Mouse (Mus musculus): ENCODE measurements at regions not wholly inside any gene's neighbourhood (a gene's known extent, or its start where the extent isn't known, plus 50 kb on each side); places are given as distances from the start of the nearest gene placed in this dataset.

- Histone ChIP-seq H3K4me3 (no peak overlapping the region), H3K4me1 (replicated peaks) (no peaks in the 10 kb centered on the region), H3K9me3 (no peaks in the 10 kb centered on the region), H3K36me3 (no peaks in the 10 kb centered on the region), H3K9ac (no peak overlapping the region), H3K27ac (replicated peaks) (no peak overlapping the region), H3K27me3 (no peaks in the 10 kb centered on the region), H3K4me2 (no peak overlapping the region)
- 85% methylated on average over 7 of the region's 7 CpGs for WGBS
- no peak for ATAC-seq (ENCODE audit: low FRiP score, low read depth)
Observed at GRCm38 (mm10) chr1:166812920-166813439, 131.3 kb upstream of the Fmo9 start.

GRCm38 (mm10) chr1:166817927-166818326 is 136.3 kb upstream of the Fmo9 start:
- H3K27ac ChIP-seq (replicated peaks): no peak overlapping the region
- no peak for ATAC-seq (ENCODE audit: low FRiP score, low read depth)

GRCm38 (mm10) chr1:166818682-166819081 is 137.0 kb upstream of the Fmo9 start:
- no peaks in the 10 kb centered on the region for H3K9me3 ChIP-seq
- no peaks in the 10 kb centered on the region for H3K36me3 ChIP-seq
- H3K27me3 ChIP-seq: no peaks in the 10 kb centered on the region
- H3K4me3 ChIP-seq: no peak overlapping the region
- no peak for ATAC-seq (ENCODE audit: low FRiP score, low read depth)
- 72% methylated on average over 5 of the region's 5 CpGs for WGBS
- H3K27ac ChIP-seq (replicated peaks): no peak overlapping the region
- H3K9ac ChIP-seq: no peak overlapping the region
- no peaks in the 10 kb centered on the region for H3K4me1 ChIP-seq (replicated peaks)
- no peak overlapping the region for H3K4me2 ChIP-seq

More at GRCm38 (mm10) chr1:166817927-166818326, 136.3 kb upstream of the Fmo9 start:
- H3K9me3 ChIP-seq: no peaks in the 10 kb centered on the region
- no peaks in the 10 kb centered on the region for H3K4me1 ChIP-seq (replicated peaks)
- no peaks in the 10 kb centered on the region for H3K36me3 ChIP-seq
- no peak overlapping the region for H3K4me3 ChIP-seq
- H3K4me2 ChIP-seq: no peak overlapping the region
- no peak overlapping the region for H3K9ac ChIP-seq
- no peaks in the 10 kb centered on the region for H3K27me3 ChIP-seq
- WGBS: 91% methylated on average over 4 of the region's 4 CpGs

GRCm38 (mm10) chr1:166819420-166819819 is 137.8 kb upstream of the Fmo9 start:
- Histone ChIP-seq H3K36me3 (no peaks in the 10 kb centered on the region), H3K4me2 (no peak overlapping the region), H3K9ac (no peak overlapping the region), H3K27me3 (no peaks in the 10 kb centered on the region), H3K4me3 (no peak overlapping the region), H3K9me3 (no peaks in the 10 kb centered on the region), H3K4me1 (replicated peaks) (no peaks in the 10 kb centered on the region), H3K27ac (replicated peaks) (no peak overlapping the region)
- WGBS: 75% methylated on average over 7 of the region's 7 CpGs
- no peak for ATAC-seq (ENCODE audit: low FRiP score, low read depth)

- no peak overlapping the region for H3K4me2 ChIP-seq
- WGBS: 81% methylated on average over 5 of the region's 5 CpGs
- no peaks in the 10 kb centered on the region for H3K4me1 ChIP-seq (replicated peaks)
- ATAC-seq (ENCODE audit: low FRiP score, low read depth): no peak
- no peak overlapping the region for H3K4me3 ChIP-seq
- no peaks in the 10 kb centered on the region for H3K36me3 ChIP-seq
- no peaks in the 10 kb centered on the region for H3K9me3 ChIP-seq
- no peaks in the 10 kb centered on the region for H3K27me3 ChIP-seq
- H3K9ac ChIP-seq: no peak overlapping the region
- H3K27ac ChIP-seq (replicated peaks): no peak overlapping the region
Observed at GRCm38 (mm10) chr1:166820050-166820449, 138.4 kb upstream of the Fmo9 start.

GRCm38 (mm10) chr1:166821146-166821545 is 139.5 kb upstream of the Fmo9 start:
- Histone ChIP-seq H3K27me3 (no peaks in the 10 kb centered on the region), H3K4me1 (replicated peaks) (no peaks in the 10 kb centered on the region), H3K27ac (replicated peaks) (no peak overlapping the region), H3K4me2 (no peak overlapping the region), H3K36me3 (no peaks in the 10 kb centered on the region), H3K4me3 (no peak overlapping the region), H3K9ac (no peak overlapping the region), H3K9me3 (no peaks in the 10 kb centered on the region)
- WGBS: 43% methylated on average over 3 of the region's 3 CpGs
- ATAC-seq (ENCODE audit: low FRiP score, low read depth): no peak

- WGBS: 85% methylated on average over 1 of the region's 1 CpGs
- Histone ChIP-seq H3K27me3 (no peaks in the 10 kb centered on the region), H3K4me2 (no peak overlapping the region), H3K36me3 (no peaks in the 10 kb centered on the region), H3K9me3 (no peaks in the 10 kb centered on the region), H3K4me3 (no peak overlapping the region), H3K9ac (no peak overlapping the region), H3K4me1 (replicated peaks) (peaks cover 9% of the 10 kb centered on the region), H3K27ac (replicated peaks) (no peak overlapping the region)
- ATAC-seq (ENCODE audit: low FRiP score, low read depth): no peak
Observed at GRCm38 (mm10) chr1:166837299-166837698, 155.7 kb upstream of the Fmo9 start.

- H3K4me3 ChIP-seq: no peak overlapping the region
- H3K27me3 ChIP-seq: no peaks in the 10 kb centered on the region
- peaks cover 23% of the 10 kb centered on the region for H3K4me1 ChIP-seq (replicated peaks)
- H3K36me3 ChIP-seq: no peaks in the 10 kb centered on the region
- no peak overlapping the region; the same call in 1 of the 2 replicates for H3K27ac ChIP-seq (replicated peaks)
- ATAC-seq (ENCODE audit: low FRiP score, low read depth): peak; percentile 81
- WGBS: 12% methylated on average over 7 of the region's 7 CpGs
- H3K9me3 ChIP-seq: no peaks in the 10 kb centered on the region
- no peak overlapping the region for H3K4me2 ChIP-seq
- no peak overlapping the region for H3K9ac ChIP-seq
Observed at GRCm38 (mm10) chr1:166839833-166840232, 158.2 kb upstream of the Fmo9 start.

GRCm38 (mm10) chr1:166843397-166843877 is 157.8 kb upstream of the Fam78b start:
- no peaks in the 10 kb centered on the region for H3K9me3 ChIP-seq
- 0% methylated on average over 11 of the region's 11 CpGs for WGBS
- peak overlapping the region; percentile 72 for H3K27ac ChIP-seq (replicated peaks)
- peak overlapping the region; percentile 53 for H3K4me2 ChIP-seq
- H3K27me3 ChIP-seq: no peaks in the 10 kb centered on the region
- H3K9ac ChIP-seq: peak overlapping the region; percentile 28; the same call in 1 of the 2 replicates
- peak overlapping the region; percentile 24 for H3K4me3 ChIP-seq
- ATAC-seq (ENCODE audit: low FRiP score, low read depth): peak; percentile 76; the same call in 1 of the 2 replicates
- no peaks in the 10 kb centered on the region for H3K36me3 ChIP-seq
- H3K4me1 ChIP-seq (replicated peaks): peaks cover 23% of the 10 kb centered on the region

GRCm38 (mm10) chr1:166846566-166846965 is 154.7 kb upstream of the Fam78b start:
- no peak overlapping the region for H3K27ac ChIP-seq (replicated peaks)
- ATAC-seq (ENCODE audit: low FRiP score, low read depth): no peak
- H3K4me1 ChIP-seq (replicated peaks): peaks cover 14% of the 10 kb centered on the region
- H3K4me2 ChIP-seq: no peak overlapping the region
- no peak overlapping the region for H3K4me3 ChIP-seq
- no peaks in the 10 kb centered on the region for H3K9me3 ChIP-seq
- H3K9ac ChIP-seq: no peak overlapping the region
- H3K36me3 ChIP-seq: no peaks in the 10 kb centered on the region
- 87% methylated on average over 5 of the region's 5 CpGs for WGBS
- H3K27me3 ChIP-seq: no peaks in the 10 kb centered on the region

- no peaks in the 10 kb centered on the region for H3K9me3 ChIP-seq
- H3K4me2 ChIP-seq: no peak overlapping the region
- no peak overlapping the region for H3K4me3 ChIP-seq
- H3K27ac ChIP-seq (replicated peaks): no peak overlapping the region
- H3K9ac ChIP-seq: no peak overlapping the region
- 94% methylated on average over 6 of the region's 6 CpGs for WGBS
- peaks cover 14% of the 10 kb centered on the region for H3K4me1 ChIP-seq (replicated peaks)
- H3K27me3 ChIP-seq: no peaks in the 10 kb centered on the region
- ATAC-seq (ENCODE audit: low FRiP score, low read depth): no peak
- no peaks in the 10 kb centered on the region for H3K36me3 ChIP-seq
Observed at GRCm38 (mm10) chr1:166847233-166847632, 154.0 kb upstream of the Fam78b start.

- no peaks in the 10 kb centered on the region for H3K9me3 ChIP-seq
- no peak overlapping the region for H3K4me2 ChIP-seq
- WGBS: 59% methylated on average over 4 of the region's 4 CpGs
- peaks cover 10% of the 10 kb centered on the region for H3K4me1 ChIP-seq (replicated peaks)
- H3K27me3 ChIP-seq: no peaks in the 10 kb centered on the region
- H3K27ac ChIP-seq (replicated peaks): no peak overlapping the region
- no peak overlapping the region for H3K9ac ChIP-seq
- ATAC-seq (ENCODE audit: low FRiP score, low read depth): no peak
- no peak overlapping the region for H3K4me3 ChIP-seq
- no peaks in the 10 kb centered on the region for H3K36me3 ChIP-seq
Observed at GRCm38 (mm10) chr1:166848015-166848535, 153.1 kb upstream of the Fam78b start.

- no peaks in the 10 kb centered on the region for H3K4me1 ChIP-seq (replicated peaks)
- no peak for ATAC-seq (ENCODE audit: low FRiP score, low read depth)
- no peak overlapping the region for H3K4me3 ChIP-seq
- 92% methylated on average over 4 of the region's 4 CpGs for WGBS
- H3K27ac ChIP-seq (replicated peaks): no peak overlapping the region
- no peaks in the 10 kb centered on the region for H3K36me3 ChIP-seq
- no peak overlapping the region for H3K4me2 ChIP-seq
- H3K27me3 ChIP-seq: no peaks in the 10 kb centered on the region
- H3K9me3 ChIP-seq: no peaks in the 10 kb centered on the region
- no peak overlapping the region for H3K9ac ChIP-seq
Observed at GRCm38 (mm10) chr1:166855988-166856387, 145.2 kb upstream of the Fam78b start.

All from hindbrain, embryonic 15.5 days (tissue).